Mouse (Mus musculus): ENCODE data around the gene Fam219b.
A peak's percentile ranks its signal among the peaks of the same experiment; 100 is the strongest.

Fam219b gene

GRCm38 (mm10) chr9:57560861-57561710 is 23.8 kb downstream of the Fam219b start, which contains the start of gene Scamp2:
TSS of gene Scamp2 (plus strand) at chr9:57560943.
- peak; percentile 95 for DNase-seq (ENCODE audit: extremely low read depth, insufficient read length, low spot score)

- DNase-seq (ENCODE audit: extremely low read depth, insufficient read length, low spot score) = no peak
Measured at GRCm38 (mm10) chr9:57561711-57562099, 24.4 kb downstream of the Fam219b start.

- DNase-seq (ENCODE audit: extremely low read depth, insufficient read length, low spot score) = no peak
Measured at GRCm38 (mm10) chr9:57562896-57563372, 25.6 kb downstream of the Fam219b start.

GRCm38 (mm10) chr9:57564609-57565008 is 27.3 kb downstream of the Fam219b start:
- no peak for DNase-seq (ENCODE audit: extremely low read depth, insufficient read length, low spot score)

- DNase-seq (ENCODE audit: extremely low read depth, insufficient read length, low spot score) = no peak
Measured at GRCm38 (mm10) chr9:57565741-57566221, 28.5 kb downstream of the Fam219b start.

- DNase-seq (ENCODE audit: extremely low read depth, insufficient read length, low spot score) = no peak
Measured at GRCm38 (mm10) chr9:57566846-57567245, 29.5 kb downstream of the Fam219b start.

GRCm38 (mm10) chr9:57568500-57568899 is 31.2 kb downstream of the Fam219b start:
- no peak for DNase-seq (ENCODE audit: extremely low read depth, insufficient read length, low spot score)

GRCm38 (mm10) chr9:57574397-57574796 is 37.1 kb downstream of the Fam219b start:
- no peak for DNase-seq (ENCODE audit: extremely low read depth, insufficient read length, low spot score)

GRCm38 (mm10) chr9:57575577-57575976 is 38.2 kb downstream of the Fam219b start:
- no peak for DNase-seq (ENCODE audit: extremely low read depth, insufficient read length, low spot score)

- DNase-seq (ENCODE audit: extremely low read depth, insufficient read length, low spot score) = no peak
Measured at GRCm38 (mm10) chr9:57577144-57577849, 40.0 kb downstream of the Fam219b start.

GRCm38 (mm10) chr9:57584991-57585390 is 47.7 kb downstream of the Fam219b start:
- no peak for DNase-seq (ENCODE audit: extremely low read depth, insufficient read length, low spot score)

- peak; percentile 89 for DNase-seq (ENCODE audit: extremely low read depth, insufficient read length, low spot score)
Measured at GRCm38 (mm10) chr9:57589224-57590126, 52.1 kb downstream of the Fam219b start, which contains the start of gene Ulk3. TSS of gene Ulk3 (plus strand) at chr9:57589452.

- DNase-seq (ENCODE audit: extremely low read depth, insufficient read length, low spot score) = peak; percentile 42
Measured at GRCm38 (mm10) chr9:57590726-57591125, 53.4 kb downstream of the Fam219b start.

All from 3134 (cell line).